Mouse (Mus musculus): ENCODE results near the gene Rpa2. TPM values are rescaled to one million over a fixed set of nuclear protein-coding genes. Genes with fewer than 3 reads are reported as not detected.

Rpa2 gene
- polyA plus RNA-seq, 1 experiment from 2014 or later = 32.1 TPM

- TF ChIP-seq EP300 (optimal IDR thresholded peaks at IDR 0.05) = no peak
- TF ChIP-seq CTCF (IDR thresholded peaks at IDR 0.05; ENCODE audit: low read depth) = no peak
- DNase-seq (ENCODE audit: low spot score) (no peak), ATAC-seq (ENCODE audit: low FRiP score, low TSS enrichment) (no peak)
- H3K4me1 ChIP-seq (replicated peaks; ENCODE audit: control insufficient read depth, insufficient read depth) = no peaks in the 10 kb centered on the region
- H3K36me3 ChIP-seq (ENCODE audit: control insufficient read depth, insufficient read depth, low read length) = no peaks in the 10 kb centered on the region
- 81% methylated on average over 4 of the region's 4 CpGs for WGBS
- H3K9me3 ChIP-seq (ENCODE audit: control insufficient read depth, low read length) = no peaks in the 10 kb centered on the region
- no peak overlapping the region for H3K4me2 ChIP-seq (replicated peaks; ENCODE audit: low read depth)
- H3K27me3 ChIP-seq (ENCODE audit: control insufficient read depth, insufficient read depth, low read length) = no peaks in the 10 kb centered on the region
- H3K27ac ChIP-seq (replicated peaks) = no peak overlapping the region
- H3K4me3 ChIP-seq (ENCODE audit: low read depth, low read length) = no peak overlapping the region
- H3K9ac ChIP-seq (ENCODE audit: low read length) = no peak overlapping the region
Observed at GRCm38 (mm10) chr4:132799845-132800244, 31.7 kb downstream of the Rpa2 start.

- H3K4me1 ChIP-seq (replicated peaks; ENCODE audit: control insufficient read depth, insufficient read depth) = no peaks in the 10 kb centered on the region
- no peaks in the 10 kb centered on the region for H3K9me3 ChIP-seq (ENCODE audit: control insufficient read depth, low read length)
- WGBS = 84% methylated on average over 18 of the region's 18 CpGs
- H3K4me2 ChIP-seq (replicated peaks; ENCODE audit: low read depth) = no peak overlapping the region
- no peak overlapping the region for H3K4me3 ChIP-seq (ENCODE audit: low read depth, low read length)
- no peak overlapping the region for H3K9ac ChIP-seq (ENCODE audit: low read length)
- no peak for DNase-seq (ENCODE audit: low spot score)
- no peaks in the 10 kb centered on the region for H3K36me3 ChIP-seq (ENCODE audit: control insufficient read depth, insufficient read depth, low read length)
- TF ChIP-seq CTCF (IDR thresholded peaks at IDR 0.05; ENCODE audit: low read depth) = no peak
- no peak for TF ChIP-seq EP300 (optimal IDR thresholded peaks at IDR 0.05)
- 0 out of 2 replicates have a peak overlapping the region, but pooled peaks have one; percentile 35 for H3K27ac ChIP-seq (replicated peaks)
- no peak for ATAC-seq (ENCODE audit: low FRiP score, low TSS enrichment)
- H3K27me3 ChIP-seq (ENCODE audit: control insufficient read depth, insufficient read depth, low read length) = no peaks in the 10 kb centered on the region
Observed at GRCm38 (mm10) chr4:132801176-132802077, 33.3 kb downstream of the Rpa2 start.

- Histone ChIP-seq H3K4me3 (ENCODE audit: low read depth, low read length) (no peak overlapping the region), H3K4me2 (replicated peaks; ENCODE audit: low read depth) (no peak overlapping the region), H3K4me1 (replicated peaks; ENCODE audit: control insufficient read depth, insufficient read depth) (no peaks in the 10 kb centered on the region), H3K9me3 (ENCODE audit: control insufficient read depth, low read length) (no peaks in the 10 kb centered on the region), H3K36me3 (ENCODE audit: control insufficient read depth, insufficient read depth, low read length) (no peaks in the 10 kb centered on the region), H3K27me3 (ENCODE audit: control insufficient read depth, insufficient read depth, low read length) (no peaks in the 10 kb centered on the region), H3K27ac (replicated peaks) (0 out of 2 replicates have a peak overlapping the region, but pooled peaks have one; percentile 35), H3K9ac (ENCODE audit: low read length) (no peak overlapping the region)
- DNase-seq (ENCODE audit: low spot score) (no peak), ATAC-seq (ENCODE audit: low FRiP score, low TSS enrichment) (no peak)
- no peak for TF ChIP-seq EP300 (optimal IDR thresholded peaks at IDR 0.05)
- TF ChIP-seq CTCF (IDR thresholded peaks at IDR 0.05; ENCODE audit: low read depth) = no peak
- 60% methylated on average over 16 of the region's 16 CpGs for WGBS
Observed at GRCm38 (mm10) chr4:132802171-132802637, 34.1 kb downstream of the Rpa2 start.

- Histone ChIP-seq H3K27me3 (ENCODE audit: control insufficient read depth, insufficient read depth, low read length) (no peaks in the 10 kb centered on the region), H3K36me3 (ENCODE audit: control insufficient read depth, insufficient read depth, low read length) (no peaks in the 10 kb centered on the region), H3K4me3 (ENCODE audit: low read depth, low read length) (no peak overlapping the region), H3K9me3 (ENCODE audit: control insufficient read depth, low read length) (no peaks in the 10 kb centered on the region), H3K4me1 (replicated peaks; ENCODE audit: control insufficient read depth, insufficient read depth) (no peaks in the 10 kb centered on the region), H3K27ac (replicated peaks) (no peak overlapping the region), H3K4me2 (replicated peaks; ENCODE audit: low read depth) (no peak overlapping the region), H3K9ac (ENCODE audit: low read length) (no peak overlapping the region)
- no peak for DNase-seq (ENCODE audit: low spot score)
- WGBS = 87% methylated on average over 5 of the region's 5 CpGs
- ATAC-seq (ENCODE audit: low FRiP score, low TSS enrichment) = no peak
- no peak for TF ChIP-seq EP300 (optimal IDR thresholded peaks at IDR 0.05)
- TF ChIP-seq CTCF (IDR thresholded peaks at IDR 0.05; ENCODE audit: low read depth) = no peak
Observed at GRCm38 (mm10) chr4:132803212-132803611, 35.1 kb downstream of the Rpa2 start.

- Histone ChIP-seq H3K9me3 (ENCODE audit: control insufficient read depth, low read length) (no peaks in the 10 kb centered on the region), H3K36me3 (ENCODE audit: control insufficient read depth, insufficient read depth, low read length) (no peaks in the 10 kb centered on the region), H3K9ac (ENCODE audit: low read length) (no peak overlapping the region), H3K27ac (replicated peaks) (no peak overlapping the region), H3K4me1 (replicated peaks; ENCODE audit: control insufficient read depth, insufficient read depth) (no peaks in the 10 kb centered on the region), H3K4me3 (ENCODE audit: low read depth, low read length) (no peak overlapping the region), H3K27me3 (ENCODE audit: control insufficient read depth, insufficient read depth, low read length) (no peaks in the 10 kb centered on the region), H3K4me2 (replicated peaks; ENCODE audit: low read depth) (no peak overlapping the region)
- WGBS = 95% methylated on average over 7 of the region's 7 CpGs
- DNase-seq (ENCODE audit: low spot score) (no peak), ATAC-seq (ENCODE audit: low FRiP score, low TSS enrichment) (no peak)
- TF ChIP-seq EP300 (optimal IDR thresholded peaks at IDR 0.05) = no peak
- TF ChIP-seq CTCF (IDR thresholded peaks at IDR 0.05; ENCODE audit: low read depth) = no peak
Observed at GRCm38 (mm10) chr4:132803876-132804275, 35.7 kb downstream of the Rpa2 start.

- ATAC-seq (ENCODE audit: low FRiP score, low TSS enrichment) = no peak
- WGBS = 79% methylated on average over 6 of the region's 6 CpGs
- no peak for TF ChIP-seq EP300 (optimal IDR thresholded peaks at IDR 0.05)
- no peak for TF ChIP-seq CTCF (IDR thresholded peaks at IDR 0.05; ENCODE audit: low read depth)
- Histone ChIP-seq H3K9me3 (ENCODE audit: control insufficient read depth, low read length) (no peaks in the 10 kb centered on the region), H3K27ac (replicated peaks) (no peak overlapping the region), H3K27me3 (ENCODE audit: control insufficient read depth, insufficient read depth, low read length) (no peaks in the 10 kb centered on the region), H3K36me3 (ENCODE audit: control insufficient read depth, insufficient read depth, low read length) (no peaks in the 10 kb centered on the region), H3K4me1 (replicated peaks; ENCODE audit: control insufficient read depth, insufficient read depth) (no peaks in the 10 kb centered on the region), H3K4me3 (ENCODE audit: low read depth, low read length) (no peak overlapping the region), H3K4me2 (replicated peaks; ENCODE audit: low read depth) (no peak overlapping the region), H3K9ac (ENCODE audit: low read length) (no peak overlapping the region)
- no peak for DNase-seq (ENCODE audit: low spot score)
Observed at GRCm38 (mm10) chr4:132804331-132804730, 36.2 kb downstream of the Rpa2 start.

Measured in stomach, postnatal 0 days (tissue).